Mouse (Mus musculus) hindbrain, embryonic 11.5 days (tissue): Measurements from ENCODE around the gene Rhag. TPM values are rescaled to one million over a fixed set of nuclear protein-coding genes. Genes with fewer than 3 reads are reported as not detected.
A peak's percentile ranks its signal among the peaks of the same experiment; 100 is the strongest.

Experiments used
- ATAC-seq: fragments of 200-750 bp; cut with Nextera tagmentation; 2 replicates; pipeline ENCODE4 v1.8.0; 2017; ENCODE audit warnings: mild to moderate bottlenecking, moderate TSS enrichment, moderate library complexity; ENCODE audit not compliant: low FRiP score
- DNase-seq: peaks from one replicate; pipeline ENCODE4 v3.0.0-alpha.2; 2015; ENCODE audit warnings: low spot score
- H3K27ac ChIP-seq: fragments of 300-500 bp; sonication (generic); 2 replicates; pipeline ENCODE4 v1.5.1; 2014; ENCODE audit warnings: mild to moderate bottlenecking, low read depth, low read length
- H3K27me3 ChIP-seq: fragments of 300-500 bp; sonication (generic); 2 replicates; pipeline ENCODE4 v1.6.1; 2014; ENCODE audit warnings: mild to moderate bottlenecking, low read length, moderate library complexity, mixed read lengths; ENCODE audit not compliant: control insufficient read depth, insufficient read depth
- H3K36me3 ChIP-seq: fragments of 300-500 bp; sonication (generic); 2 replicates; pipeline ENCODE4 v1.6.1; 2014; ENCODE audit warnings: mild to moderate bottlenecking, low read length, moderate library complexity, mixed read lengths; ENCODE audit not compliant: control insufficient read depth, insufficient read depth
- H3K4me1 ChIP-seq: fragments of 300-500 bp; sonication (generic); replicated peaks from 2 replicates; pipeline ENCODE4 v1.6.1; 2014; ENCODE audit warnings: low read length, mixed read lengths; ENCODE audit not compliant: control insufficient read depth, insufficient read depth
- H3K4me2 ChIP-seq: fragments of 300-500 bp; sonication (generic); replicated peaks from 2 replicates; pipeline ENCODE4 v1.6.1; 2014; ENCODE audit warnings: mild to moderate bottlenecking, low read depth, low read length
- H3K4me3 ChIP-seq: fragments of 300-500 bp; sonication (generic); 2 replicates; pipeline ENCODE4 v1.5.1; 2014; ENCODE audit warnings: low read depth, low read length
- H3K9ac ChIP-seq: fragments of 300-500 bp; sonication (generic); 2 replicates; pipeline ENCODE4 v1.6.1; 2014; ENCODE audit warnings: low read depth, low read length
- H3K9me3 ChIP-seq: fragments of 300-500 bp; sonication (generic); 2 replicates; pipeline ENCODE4 v1.6.1; 2016; ENCODE audit warnings: low read length; ENCODE audit not compliant: control insufficient read depth
- WGBS: fragments of 180-500 bp; shearing (Covaris S2); extraction: QIAGEN DNeasy Blood & Tissue Kit; methylation state at CpG from one replicate; pipeline ENCODE4 v1.1.7; 2014; 5-methylcytosine and 5-hydroxymethylcytosine counted together
- polyA plus RNA-seq: library from polyadenylated mRNA; unstranded; fragments of >200 nt; fragmentation: Nextera tagmentation; extraction: Ambion mirVana; gene quantifications from 2 replicates; pipeline ENCODE4 v1.2.1, GENCODE M21; 2014

Gene Rhag
- polyA plus RNA-seq, 1 experiment from 2014 or later, result 7.7 TPM

DNA sequence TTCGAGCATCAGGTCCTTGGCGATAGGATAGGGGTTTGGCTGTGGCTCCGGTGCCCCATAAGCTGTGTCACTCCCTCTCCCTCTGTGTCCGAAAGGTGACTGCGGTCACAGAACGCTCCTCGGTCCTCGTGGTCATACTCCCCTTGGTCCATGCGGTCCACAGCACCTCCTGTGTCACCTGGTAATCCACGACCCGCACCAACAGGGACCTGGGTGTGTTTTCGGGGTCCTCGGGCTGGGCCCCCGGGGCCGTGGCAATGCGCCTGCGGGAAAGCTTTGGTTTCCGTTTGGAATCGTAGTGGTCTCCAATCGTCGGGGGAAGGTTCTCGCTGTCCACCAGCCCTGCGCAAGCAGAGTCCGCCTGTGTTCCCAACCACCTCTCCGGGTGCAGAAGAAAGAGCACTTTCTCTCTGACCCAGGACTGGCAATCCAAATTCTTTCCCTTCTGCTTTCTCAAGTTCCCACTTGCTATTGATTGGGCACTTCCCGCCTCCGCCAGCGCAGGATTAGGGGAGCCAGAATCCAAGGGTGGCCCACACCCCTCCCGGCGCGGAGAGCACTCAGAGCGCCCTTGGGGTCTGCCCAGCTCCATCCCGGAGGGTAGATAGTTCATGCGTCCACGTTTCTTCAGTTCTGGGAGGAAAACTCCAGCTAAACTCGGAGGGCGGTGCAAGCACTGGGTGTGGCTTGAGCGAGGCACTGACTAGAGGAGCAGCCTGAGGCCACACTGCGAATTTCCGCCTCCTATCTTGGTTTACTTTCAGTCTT is 69.2 kb downstream of the Rhag start, which contains the start of gene 9130008F23Rik:
TSS of gene 9130008F23Rik (minus strand) at position 636 of the 768 bp plus-strand sequence.
- under 1% methylated on average over 40 of the region's 40 CpGs for WGBS
- no peaks in the 10 kb centered on the region for H3K36me3 ChIP-seq
- H3K27ac ChIP-seq, result no peak within 1 kb of the TSS
- H3K27me3 ChIP-seq, result no peaks in the 10 kb centered on the region
- ATAC-seq, result peak; percentile 77
- DNase-seq, result peak; percentile 60
- peak within 1 kb of the TSS; percentile 89 for H3K4me2 ChIP-seq
- no peaks in the 10 kb centered on the region for H3K4me1 ChIP-seq
- H3K9ac ChIP-seq, result peak within 1 kb of the TSS; percentile 62
- peak within 1 kb of the TSS; percentile 52 for H3K4me3 ChIP-seq
- H3K9me3 ChIP-seq, result no peaks in the 10 kb centered on the region

DNA sequence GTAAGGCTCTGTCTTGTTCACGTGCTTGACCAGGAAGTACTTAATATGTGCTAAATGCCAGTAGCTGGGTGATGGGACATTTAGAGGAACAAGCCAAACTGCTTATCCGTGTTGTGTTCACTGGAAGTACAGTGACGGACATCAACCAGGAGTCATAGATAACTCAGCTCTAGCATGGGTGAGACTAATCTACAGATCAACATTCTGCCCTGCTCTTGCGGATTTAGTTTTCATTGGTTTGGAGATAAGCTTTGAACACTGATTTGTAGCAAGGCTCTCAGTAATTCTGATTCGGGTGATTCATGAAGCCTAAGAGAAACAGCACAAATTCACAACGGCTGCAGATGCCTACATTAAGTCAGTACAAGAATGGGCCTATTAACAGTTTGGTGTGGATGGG is 71.2 kb downstream of the Rhag start:
- H3K27me3 ChIP-seq, result no peaks in the 10 kb centered on the region

GRCm38 (mm10) chr17:40885155-40885554 is 74.2 kb downstream of the Rhag start:
- Histone ChIP-seq H3K9ac (no peak overlapping the region), H3K4me1 (no peaks in the 10 kb centered on the region), H3K4me2 (no peak overlapping the region), H3K36me3 (no peaks in the 10 kb centered on the region), H3K9me3 (no peaks in the 10 kb centered on the region), H3K27ac (no peak overlapping the region), H3K4me3 (no peak overlapping the region), H3K27me3 (no peaks in the 10 kb centered on the region)
- no peak for DNase-seq
- ATAC-seq, result no peak
- 86% methylated on average over 4 of the region's 4 CpGs for WGBS

More for the DNA sequence above, 71.2 kb downstream of the Rhag start:
- H3K27ac ChIP-seq, result no peak overlapping the region
- ATAC-seq (no peak), DNase-seq (no peak)
- WGBS, result 88% methylated on average over 6 of the region's 6 CpGs
- H3K9ac ChIP-seq, result no peak overlapping the region
- no peaks in the 10 kb centered on the region for H3K36me3 ChIP-seq
- H3K4me1 ChIP-seq, result no peaks in the 10 kb centered on the region
- H3K4me3 ChIP-seq, result no peak overlapping the region
- no peaks in the 10 kb centered on the region for H3K9me3 ChIP-seq
- no peak overlapping the region for H3K4me2 ChIP-seq

DNA sequence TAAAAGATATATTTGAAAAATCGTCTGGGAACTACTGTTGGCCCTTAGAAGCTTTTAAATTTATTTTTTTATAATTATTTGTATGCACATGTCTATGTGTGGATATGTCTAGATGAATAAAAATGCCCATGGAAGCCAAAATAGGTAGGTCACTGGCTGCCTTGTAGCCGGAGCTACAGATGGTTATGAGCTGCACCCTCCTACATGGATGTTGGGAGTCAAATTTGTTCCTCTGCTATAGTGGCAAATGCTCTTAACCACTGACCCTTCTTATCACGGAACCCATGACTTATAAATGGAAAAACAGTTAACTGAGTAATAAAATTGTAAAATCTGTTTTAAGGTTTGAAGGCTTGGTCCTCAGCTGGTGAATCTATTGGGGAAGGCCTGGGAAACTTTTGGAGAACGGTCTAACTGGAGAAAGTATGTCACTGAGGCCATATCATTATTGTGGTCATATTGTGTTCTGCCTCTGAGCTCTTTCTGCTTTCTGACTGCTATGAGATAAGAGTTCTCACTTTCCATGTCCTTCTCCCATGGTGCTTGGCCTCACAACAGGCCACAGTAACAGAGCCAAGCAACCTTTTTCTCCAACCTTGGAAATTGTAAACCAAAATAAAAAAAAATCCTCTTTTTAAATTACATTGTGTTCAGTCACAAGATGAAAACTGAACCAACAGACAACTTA is 77.1 kb downstream of the Rhag start:
- Histone ChIP-seq H3K27me3 (no peaks in the 10 kb centered on the region), H3K9ac (no peak overlapping the region), H3K4me3 (no peak overlapping the region), H3K9me3 (no peaks in the 10 kb centered on the region), H3K27ac (no peak overlapping the region), H3K4me2 (no peak overlapping the region), H3K4me1 (no peaks in the 10 kb centered on the region), H3K36me3 (no peaks in the 10 kb centered on the region)
- 89% methylated on average over 4 of the region's 4 CpGs for WGBS
- DNase-seq, result no peak
- ATAC-seq, result no peak

Other genes with a start within 250 kb of the Rhag start
- not detected in 2 replicates for gene Esp6, start 249.6 kb upstream of the Rhag start, polyA plus RNA-seq
- not detected in 2 replicates for gene Esp4, start 212.5 kb upstream of the Rhag start, polyA plus RNA-seq
- not detected in 2 replicates for gene Esp3, start 179.1 kb upstream of the Rhag start, polyA plus RNA-seq
- not detected in 2 replicates for gene Esp1, start 84.0 kb upstream of the Rhag start, polyA plus RNA-seq
- not detected in 2 replicates for gene Crisp2, start 4.1 kb upstream of the Rhag start, polyA plus RNA-seq
- 0.90 and 1.7 TPM in 2 replicates for gene 9130008F23Rik, start 69.4 kb downstream of the Rhag start, polyA plus RNA-seq
- not detected in 2 replicates for gene Glyatl3, start 103.2 kb downstream of the Rhag start, polyA plus RNA-seq
- gene Mut, start 123.6 kb downstream of the Rhag start, polyA plus RNA-seq, result 29.4 and 33.0 TPM in 2 replicates
- 31.0 and 35.2 TPM in 2 replicates for gene Cenpq, start 123.9 kb downstream of the Rhag start, polyA plus RNA-seq